Mouse (Mus musculus) CD4-positive, CD25-positive, alpha-beta regulatory T cell, adult 2 months (primary cell): ENCODE data around the gene Hoxa13.

Experiments
- DNase-seq: peaks from one replicate; pipeline ENCODE4 v3.0.0-alpha.2; 2012; ENCODE audit warnings: low read depth, low spot score

Hoxa13 gene

GRCm38 (mm10) chr6:52237346-52238154, 23.1 kb downstream of the Hoxa13 start:
- DNase-seq, result no peak

GRCm38 (mm10) chr6:52236806-52237205, 23.9 kb downstream of the Hoxa13 start:
- DNase-seq, result no peak

- no peak for DNase-seq
Measured at GRCm38 (mm10) chr6:52235866-52236265, 24.8 kb downstream of the Hoxa13 start.

- DNase-seq, result no peak
Measured at GRCm38 (mm10) chr6:52235267-52235666, 25.4 kb downstream of the Hoxa13 start.

GRCm38 (mm10) chr6:52234428-52235140, 26.1 kb downstream of the Hoxa13 start:
- no peak for DNase-seq

GRCm38 (mm10) chr6:52233546-52234427, 26.9 kb downstream of the Hoxa13 start:
- DNase-seq, result peak; percentile 51

GRCm38 (mm10) chr6:52232984-52233545, 27.6 kb downstream of the Hoxa13 start:
- DNase-seq, result no peak

- DNase-seq, result peak; percentile 43
Measured at GRCm38 (mm10) chr6:52232568-52232965, 28.1 kb downstream of the Hoxa13 start.

GRCm38 (mm10) chr6:52231885-52232567, 28.7 kb downstream of the Hoxa13 start:
- DNase-seq, result no peak

- no peak for DNase-seq
Measured at GRCm38 (mm10) chr6:52230516-52231165, 30.0 kb downstream of the Hoxa13 start, which contains the start of gene Hoxa9. TSS of gene Hoxa9 (minus strand) at chr6:52231089.

- DNase-seq, result peak; percentile 42
Measured at GRCm38 (mm10) chr6:52229558-52230416, 30.9 kb downstream of the Hoxa13 start.

GRCm38 (mm10) chr6:52228475-52229465, 31.9 kb downstream of the Hoxa13 start:
- DNase-seq, result peak; percentile 41

GRCm38 (mm10) chr6:52227470-52228222, 33.0 kb downstream of the Hoxa13 start:
- no peak for DNase-seq

- no peak for DNase-seq
Measured at GRCm38 (mm10) chr6:52226569-52227257, 34.0 kb downstream of the Hoxa13 start.

- peak; percentile 59 for DNase-seq
Measured at GRCm38 (mm10) chr6:52225612-52226568, 34.8 kb downstream of the Hoxa13 start.
